Mouse (Mus musculus) fibroblast of lung, adult 2 months (primary cell): ENCODE measurements around the gene Tubg1.
A peak's percentile ranks its signal among the peaks of the same experiment; 100 is the strongest.
"Not testable (repeated sequence)": the region's sequence is repeated elsewhere in the genome, so short reads cannot be mapped to it uniquely, and the experiment has no call there.

Experiments used
- DNase-seq: peaks from one replicate; pipeline ENCODE4 v3.0.0-alpha.2; 2011; ENCODE audit warnings: low read depth

The Tubg1 gene

GRCm38 (mm10) chr11:101141088-101141487, 21.4 kb downstream of the Tubg1 start:
- no peak for DNase-seq

GRCm38 (mm10) chr11:101142215-101142967, 22.7 kb downstream of the Tubg1 start:
- DNase-seq: no peak

GRCm38 (mm10) chr11:101143338-101144225, 23.8 kb downstream of the Tubg1 start:
- DNase-seq: no peak

- no peak for DNase-seq
These were observed 26.6 kb downstream of the Tubg1 start for GRCm38 (mm10) chr11:101146377-101146776.

- DNase-seq: no peak
These were observed 29.0 kb downstream of the Tubg1 start for GRCm38 (mm10) chr11:101148751-101149150.

GRCm38 (mm10) chr11:101149178-101150105, 29.7 kb downstream of the Tubg1 start:
- peak; percentile 57 for DNase-seq

GRCm38 (mm10) chr11:101151063-101151462, 31.3 kb downstream of the Tubg1 start:
- DNase-seq: no peak

- DNase-seq: no peak
These were observed 33.1 kb downstream of the Tubg1 start for GRCm38 (mm10) chr11:101152825-101153224.

GRCm38 (mm10) chr11:101154648-101155047, 34.9 kb downstream of the Tubg1 start:
- DNase-seq: no peak

- no peak for DNase-seq
These were observed 35.4 kb downstream of the Tubg1 start for GRCm38 (mm10) chr11:101155151-101155550.

- DNase-seq: no peak
These were observed 36.1 kb downstream of the Tubg1 start, which contains the start of gene Tubg2 for GRCm38 (mm10) chr11:101155728-101156371. Gene Tubg2, plus strand, starts transcription at chr11:101155907.

- not testable (repeated sequence) for DNase-seq
These were observed 40.4 kb downstream of the Tubg1 start for GRCm38 (mm10) chr11:101160151-101160550.

- not testable (repeated sequence) for DNase-seq
These were observed 41.3 kb downstream of the Tubg1 start for GRCm38 (mm10) chr11:101160981-101161505.

- no peak for DNase-seq
These were observed 41.8 kb downstream of the Tubg1 start for GRCm38 (mm10) chr11:101161551-101161950.

- no peak for DNase-seq
These were observed 42.6 kb downstream of the Tubg1 start for GRCm38 (mm10) chr11:101162301-101162700.

GRCm38 (mm10) chr11:101162772-101163171, 43.0 kb downstream of the Tubg1 start:
- DNase-seq: peak; percentile 63

GRCm38 (mm10) chr11:101163476-101164350, 44.0 kb downstream of the Tubg1 start:
- DNase-seq: no peak

GRCm38 (mm10) chr11:101164351-101164665, 44.6 kb downstream of the Tubg1 start:
- DNase-seq: no peak

- DNase-seq: no peak
These were observed 45.2 kb downstream of the Tubg1 start for GRCm38 (mm10) chr11:101164677-101165580.
